Mouse (Mus musculus): ENCODE measurements around the gene Prkci.

The Prkci gene

DNA sequence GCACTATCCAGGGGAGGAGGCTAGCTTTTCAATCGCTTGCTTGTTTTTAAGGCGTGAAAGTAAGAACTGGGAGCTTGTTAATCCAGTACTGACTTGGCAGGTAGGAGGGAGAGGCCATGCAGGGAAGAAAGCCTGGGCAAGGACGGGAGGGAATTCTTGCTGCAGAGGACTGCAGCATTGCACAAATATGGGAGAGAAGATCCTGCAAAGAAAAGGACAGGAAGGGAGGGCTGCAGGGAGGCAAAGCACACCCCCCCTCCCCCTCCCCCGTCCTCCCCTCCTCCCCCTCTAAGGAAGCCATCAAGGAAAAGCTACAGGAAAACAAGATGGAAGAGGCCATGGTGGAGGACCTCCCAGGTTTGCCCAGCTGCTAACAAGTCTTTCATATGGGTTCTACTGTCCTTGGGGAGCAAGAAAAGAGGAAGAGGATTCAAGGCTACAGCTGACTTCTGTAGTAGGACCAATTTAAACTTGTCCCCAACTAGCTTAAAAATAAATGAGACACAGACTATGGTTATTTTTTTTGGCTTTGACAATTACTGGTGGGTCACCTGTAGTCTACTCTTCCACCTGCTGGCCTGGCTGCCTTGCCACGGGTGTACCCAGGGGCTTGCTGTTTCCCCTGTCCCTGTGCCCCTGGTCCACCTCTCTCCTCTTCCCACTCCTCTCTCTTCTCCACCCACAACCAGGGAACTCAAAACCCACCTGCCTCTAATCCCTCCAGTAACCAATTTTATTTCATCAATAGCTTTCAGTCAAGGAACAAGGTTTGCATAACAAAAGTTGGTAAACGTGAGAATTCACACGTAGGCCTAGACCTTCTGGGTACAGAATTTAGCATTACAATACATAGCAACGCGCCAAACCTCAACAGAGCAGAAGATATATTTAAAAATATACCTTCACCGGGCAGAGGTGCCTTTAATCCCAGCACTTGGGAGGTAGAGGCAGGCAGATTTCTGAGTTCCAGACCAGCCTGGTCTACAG is 93.5 kb downstream of the Prkci start:
- no peak for DNase-seq (ENCODE audit: low spot score)

DNA sequence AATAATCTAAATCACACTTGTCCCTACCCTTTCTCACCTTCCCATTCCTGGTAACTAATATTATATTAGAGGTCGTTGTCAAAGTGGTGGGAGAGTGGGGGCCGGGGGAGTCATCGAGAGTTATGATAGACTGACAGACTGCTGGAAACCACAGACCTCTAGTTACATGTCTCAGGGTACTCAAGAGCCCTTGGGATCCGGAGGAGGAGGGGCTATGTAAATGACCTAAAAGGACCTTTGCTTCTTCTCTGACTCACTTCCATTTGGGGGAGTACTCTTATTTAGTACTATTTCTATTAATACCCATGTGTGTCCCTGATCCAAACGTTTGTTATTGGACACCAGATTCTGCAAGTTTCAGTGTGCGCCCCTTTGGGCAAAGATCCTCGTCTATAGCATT is 94.4 kb downstream of the Prkci start:
- DNase-seq (ENCODE audit: low spot score), result peak; percentile 36

DNA sequence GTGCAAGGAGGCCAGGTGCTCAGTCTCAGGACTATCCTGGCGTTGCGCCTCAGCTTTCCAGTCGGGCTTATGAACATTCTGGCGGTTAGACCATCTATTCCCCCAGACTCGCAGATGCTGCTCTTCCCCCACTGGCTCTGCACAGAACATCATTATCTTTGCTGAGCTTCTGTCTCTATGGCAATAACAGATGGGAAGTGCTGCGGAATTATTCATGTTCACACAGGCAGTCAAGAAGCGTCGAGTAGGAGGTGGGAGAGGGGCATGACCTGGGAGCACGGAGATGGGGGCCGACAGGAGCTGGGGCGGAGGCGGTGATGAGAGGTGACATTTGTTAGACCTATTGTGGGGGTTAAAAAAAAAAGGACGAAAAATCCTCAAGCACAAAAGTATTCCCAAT is 97.6 kb downstream of the Prkci start:
- DNase-seq (ENCODE audit: low spot score), result peak; percentile 46

DNA sequence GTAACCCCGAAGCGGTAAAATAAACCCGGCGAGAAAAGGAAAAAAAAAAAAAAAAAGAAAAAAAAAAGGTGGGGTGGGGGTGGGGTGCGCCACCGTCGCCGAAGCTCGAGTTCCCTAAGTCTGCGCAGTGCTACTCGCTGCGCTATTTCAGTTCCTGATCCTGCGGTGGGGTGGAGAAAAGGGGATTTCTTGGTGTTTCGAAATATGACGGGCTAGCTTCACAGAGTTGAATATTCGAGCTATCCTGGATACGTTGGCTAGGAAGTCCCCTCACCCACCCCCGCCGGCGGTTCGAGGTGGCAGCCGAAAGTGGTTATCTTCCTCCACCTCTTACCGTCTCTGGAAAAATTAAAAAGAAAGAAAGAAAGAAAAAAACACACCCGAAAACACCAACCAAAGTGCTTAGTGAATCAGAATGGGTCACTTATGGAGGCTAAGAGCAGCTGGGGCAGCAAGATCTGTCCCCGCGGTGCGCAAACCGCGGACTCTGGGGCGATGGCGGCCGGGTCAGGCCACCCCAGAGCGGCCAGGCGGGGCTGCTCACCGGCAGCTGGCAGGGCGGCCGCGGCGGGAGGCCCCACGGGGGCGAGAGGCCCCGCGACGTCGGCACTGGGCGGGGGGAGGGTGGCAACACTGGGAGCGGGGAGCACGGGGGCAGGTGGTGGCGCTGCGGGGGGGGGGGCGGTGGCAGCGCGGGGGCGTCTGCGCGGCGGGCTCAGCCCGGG is 98.2 kb downstream of the Prkci start:
- peak; percentile 78 for DNase-seq (ENCODE audit: low spot score)

DNA sequence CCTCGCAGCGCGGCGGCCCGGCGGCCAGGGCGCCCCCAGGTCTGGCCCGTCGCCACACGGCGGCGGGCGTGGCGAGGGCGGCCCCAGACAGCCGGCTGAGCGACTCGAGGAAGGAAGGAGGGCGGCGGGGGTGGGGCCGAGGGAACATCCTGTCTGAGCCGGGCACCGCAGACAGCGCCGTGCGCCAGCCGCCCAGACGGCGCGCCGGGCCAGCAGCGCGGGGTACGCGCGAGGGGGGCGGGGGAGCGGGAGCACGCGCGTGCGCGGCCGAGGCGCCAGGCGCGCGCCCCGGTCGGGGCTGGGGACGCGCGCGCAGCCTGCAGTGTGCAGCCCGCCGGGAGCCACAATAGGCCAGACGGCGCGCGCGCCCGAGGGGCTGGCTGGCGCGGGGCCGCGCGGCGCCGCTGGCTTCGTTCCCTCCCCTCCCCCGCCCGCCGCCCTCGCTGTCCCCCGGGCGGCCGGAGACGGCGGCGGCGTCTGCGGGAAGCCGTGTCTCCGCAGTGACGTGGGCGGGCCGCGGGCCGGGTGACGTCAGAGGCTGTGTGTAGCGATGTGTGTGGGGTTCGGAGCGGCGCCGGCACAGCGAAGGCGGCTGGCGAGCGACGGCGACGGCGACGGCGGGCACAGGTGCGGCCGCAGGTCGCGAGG is 99.1 kb downstream of the Prkci start, which contains the start of gene Skil:
Skil (plus strand) TSS at position 528 of the 648 bp plus-strand sequence.
- DNase-seq (ENCODE audit: low spot score), result peak; percentile 96

DNA sequence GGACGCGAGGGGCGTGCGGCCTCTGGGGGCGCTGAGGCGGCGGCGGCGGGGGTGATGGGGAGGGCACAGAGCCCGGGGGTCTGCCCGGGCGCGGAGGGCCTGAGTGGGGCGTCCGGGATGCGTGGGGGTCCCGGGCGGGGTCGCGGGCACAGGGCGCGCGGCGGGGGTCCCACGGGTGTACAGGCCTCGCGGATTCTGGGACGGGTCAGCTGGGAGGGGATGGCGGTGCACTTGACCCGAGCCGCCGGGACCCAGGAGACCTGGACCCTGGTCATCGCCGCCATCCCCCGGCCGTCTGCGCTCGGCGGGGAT is 99.6 kb downstream of the Prkci start:
- no peak for DNase-seq (ENCODE audit: low spot score)

DNA sequence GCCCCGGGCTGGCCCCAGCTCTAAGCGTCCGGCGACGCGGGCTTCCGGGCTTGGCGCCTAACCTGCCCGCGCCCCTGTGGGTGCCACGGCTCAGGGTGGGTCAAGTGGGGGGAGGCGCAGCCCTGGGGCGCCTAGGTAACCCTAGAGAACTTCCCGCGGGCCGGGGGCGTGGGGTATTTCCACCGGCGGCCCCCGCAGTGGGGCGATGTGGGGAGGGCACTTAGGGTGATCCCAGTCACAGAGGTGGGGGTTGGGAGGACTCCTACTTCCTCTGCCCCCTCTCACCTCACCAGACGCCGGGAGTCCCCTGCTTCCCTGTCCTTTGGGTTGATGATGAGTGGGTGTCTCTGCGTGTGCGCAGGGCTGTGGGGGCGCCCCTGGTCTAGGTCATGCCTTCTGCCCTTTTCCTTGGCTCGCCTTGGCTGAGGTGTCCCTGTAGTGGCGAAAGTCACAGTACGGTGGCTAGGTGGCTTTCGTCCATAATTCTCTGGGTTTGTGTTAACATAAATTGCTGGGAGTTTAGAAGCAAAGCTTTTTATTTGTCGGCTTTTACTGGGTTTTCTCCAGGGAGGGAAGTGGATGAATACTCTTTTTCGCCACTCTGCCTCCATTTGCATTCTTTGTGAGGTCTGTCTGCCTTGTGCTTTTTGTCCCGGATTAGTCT is 100.1 kb downstream of the Prkci start:
- DNase-seq (ENCODE audit: low spot score), result peak; percentile 54

DNA sequence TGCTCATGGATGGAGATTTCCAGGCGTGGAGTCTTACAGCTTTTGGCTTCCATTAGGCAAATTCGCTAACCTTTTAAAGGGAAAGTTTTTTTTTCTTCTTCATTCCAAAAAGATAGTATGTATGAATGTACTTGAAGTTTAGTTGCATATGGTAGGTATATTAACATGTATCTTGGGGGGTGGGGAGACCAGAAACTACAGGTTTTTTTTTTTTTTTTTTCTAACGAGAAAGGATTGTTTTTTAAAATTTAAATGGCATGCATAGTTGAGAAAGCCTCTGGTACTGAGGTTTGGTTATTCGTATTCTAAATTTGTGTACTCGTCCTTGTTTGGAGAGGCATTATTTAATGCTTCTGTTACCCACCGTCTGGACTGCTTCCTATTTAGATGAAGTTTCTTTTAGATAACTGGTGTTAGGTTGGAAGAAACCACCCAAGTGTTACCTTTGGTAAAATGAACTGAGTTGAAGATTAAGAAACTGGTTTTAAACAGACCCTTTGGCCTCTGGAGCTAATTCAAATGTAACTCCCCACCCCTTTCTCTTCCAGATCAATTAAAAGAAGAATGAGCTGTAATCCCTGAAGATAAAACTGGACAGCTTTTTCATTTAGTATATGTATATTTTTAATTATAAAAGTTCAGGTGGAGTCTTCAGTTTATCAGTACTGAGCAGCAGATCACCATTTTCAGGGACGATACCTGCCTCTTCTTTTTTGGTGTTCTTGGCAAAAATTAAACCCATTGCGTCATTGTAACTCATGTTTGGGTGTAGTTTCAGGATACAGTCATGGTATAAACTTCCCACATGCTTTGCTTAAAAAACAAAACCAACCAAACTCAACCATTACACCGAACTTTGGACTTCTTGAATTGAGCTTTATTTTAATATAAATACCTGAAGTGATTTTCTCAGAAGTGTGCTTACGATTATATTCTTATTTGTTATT is 100.9 kb downstream of the Prkci start:
- DNase-seq (ENCODE audit: low spot score), result no peak

DNA sequence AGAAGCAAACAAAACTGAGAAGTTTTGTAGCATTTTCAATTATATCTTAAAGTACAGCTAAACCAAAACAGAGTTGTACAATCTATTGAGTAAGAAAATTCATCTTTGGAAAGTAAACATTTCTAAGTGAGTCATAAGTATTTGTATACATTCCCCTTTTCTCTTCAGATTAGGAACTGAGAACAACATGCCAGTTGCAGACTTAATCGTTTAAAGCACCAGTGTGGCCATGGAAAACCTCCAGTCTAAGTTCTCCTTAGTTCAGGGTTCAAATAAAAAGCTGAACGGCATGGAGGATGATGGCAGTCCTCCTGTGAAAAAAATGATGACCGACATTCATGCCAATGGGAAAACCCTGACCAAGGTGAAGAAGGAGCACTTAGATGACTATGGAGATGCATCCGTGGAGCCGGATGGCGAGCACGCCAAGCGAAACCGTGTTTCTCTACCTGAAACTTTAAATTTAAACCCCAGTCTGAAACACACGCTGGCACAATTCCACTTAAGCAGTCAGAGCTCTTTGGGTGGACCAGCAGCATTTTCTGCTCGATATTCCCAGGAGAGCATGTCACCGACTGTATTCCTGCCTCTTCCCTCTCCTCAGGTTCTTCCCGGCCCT is 101.7 kb downstream of the Prkci start:
- DNase-seq (ENCODE audit: low spot score), result no peak

DNA sequence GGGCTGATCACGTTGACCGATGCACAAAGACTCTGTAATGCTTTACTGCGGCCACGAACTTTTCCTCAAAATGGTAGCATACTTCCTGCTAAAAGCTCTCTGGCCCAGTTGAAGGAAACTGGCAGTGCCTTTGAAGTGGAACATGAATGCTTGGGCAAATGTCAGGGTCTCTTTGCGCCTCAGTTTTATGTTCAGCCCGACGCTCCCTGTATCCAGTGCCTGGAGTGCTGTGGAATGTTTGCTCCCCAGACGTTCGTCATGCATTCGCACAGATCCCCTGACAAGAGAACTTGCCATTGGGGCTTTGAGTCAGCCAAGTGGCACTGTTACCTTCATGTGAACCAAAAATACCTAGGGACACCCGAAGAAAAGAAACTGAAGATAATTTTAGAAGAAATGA is 102.4 kb downstream of the Prkci start:
- DNase-seq (ENCODE audit: low spot score), result no peak

DNA sequence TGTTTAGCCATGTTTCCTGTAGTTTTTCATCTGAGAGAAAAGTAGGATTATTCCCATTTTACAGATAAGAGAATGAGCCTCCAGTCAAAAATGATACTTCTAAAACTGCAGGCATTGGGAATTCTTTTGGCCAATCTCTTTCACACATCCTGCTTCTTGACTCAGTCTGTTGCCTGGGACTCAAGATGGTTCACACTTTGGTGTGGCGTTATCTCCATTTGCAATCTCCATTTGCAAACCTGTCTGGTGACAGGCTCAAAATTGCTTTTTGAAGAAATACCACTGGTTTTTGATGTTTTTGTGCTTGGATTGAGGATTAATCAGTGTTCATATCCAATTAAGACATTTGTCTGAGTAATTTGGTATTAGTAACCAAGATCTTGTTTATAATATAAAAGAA is 103.0 kb downstream of the Prkci start:
- DNase-seq (ENCODE audit: low spot score), result no peak

DNA sequence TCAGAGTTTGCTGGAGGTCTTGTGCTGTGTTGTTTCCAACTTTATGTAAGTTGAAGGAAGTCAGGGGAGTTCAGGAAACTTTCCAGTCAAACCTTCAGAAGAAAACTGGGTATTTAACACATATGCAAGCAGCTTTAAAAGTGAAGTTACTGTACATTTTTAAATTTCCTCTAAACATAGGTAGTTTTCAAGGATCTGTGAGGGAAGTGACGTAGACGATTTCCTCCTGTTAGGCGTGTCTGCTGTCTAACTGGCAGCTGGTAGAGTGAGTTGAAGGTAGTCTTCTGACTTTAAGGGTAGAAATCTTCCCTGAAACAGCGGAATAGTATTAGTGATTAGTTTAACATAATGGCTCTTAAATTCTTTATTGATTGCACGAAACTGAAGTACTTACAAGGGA is 104.5 kb downstream of the Prkci start:
- no peak for DNase-seq (ENCODE audit: low spot score)

DNA sequence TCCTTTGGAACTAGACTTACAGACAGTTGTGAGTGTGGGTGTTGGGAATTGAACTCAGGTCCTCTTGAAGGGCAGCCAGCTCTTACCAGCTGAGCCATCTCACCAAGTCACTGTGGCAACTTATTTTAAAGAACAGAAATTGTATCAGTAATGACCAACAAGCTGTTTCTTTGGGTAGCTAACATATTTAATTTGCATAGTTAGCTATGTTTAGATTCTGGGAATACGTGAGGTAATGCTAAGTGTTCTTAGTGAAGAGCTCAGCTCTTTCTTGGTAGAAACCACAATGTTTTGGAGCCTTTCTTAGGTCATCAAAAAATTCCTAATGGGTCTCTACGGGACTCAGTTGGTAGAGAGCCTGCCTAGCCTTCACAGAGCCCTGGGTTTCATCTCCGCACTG is 105.3 kb downstream of the Prkci start:
- DNase-seq (ENCODE audit: low spot score), result no peak

Measured in yolk sac, embryonic 10.5 days (tissue).